Mouse (Mus musculus): ENCODE data around the gene Taf15.

Taf15 gene

GRCm38 (mm10) chr11:83472324-83473234, at the start of gene Taf15:
Gene Taf15, plus strand, starts transcription at chr11:83473086.
- peak; percentile 98 for DNase-seq

- DNase-seq, result peak in 1 of 2 experiments; percentile 74
Measured at GRCm38 (mm10) chr11:83424681-83425080, 48.2 kb upstream of the Taf15 start.

- DNase-seq, result no peak
Measured at GRCm38 (mm10) chr11:83426964-83427363, 45.9 kb upstream of the Taf15 start.

- DNase-seq, result no peak
Measured at GRCm38 (mm10) chr11:83429355-83429754, 43.5 kb upstream of the Taf15 start, which contains the start of gene Gas2l2. Gene Gas2l2, minus strand, starts transcription at chr11:83429455.

DNA sequence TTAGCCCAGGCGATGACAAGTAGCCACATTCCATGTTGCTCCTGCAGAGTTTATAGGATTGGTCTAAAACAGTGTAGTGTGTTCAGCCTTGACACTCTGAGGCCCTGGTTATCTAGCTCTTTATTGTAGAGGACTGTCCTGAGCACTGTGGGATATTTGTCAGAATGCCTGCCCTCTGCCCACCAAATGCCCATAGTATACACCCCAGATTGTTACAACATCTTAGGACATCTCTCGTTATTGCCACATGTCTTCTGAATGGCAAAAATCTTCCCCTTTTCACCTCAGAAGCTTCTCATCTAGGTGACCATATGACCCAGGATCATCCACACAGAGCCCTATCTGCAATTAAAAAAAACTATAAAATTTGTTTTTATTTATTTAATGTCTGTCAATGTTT, 40.4 kb upstream of the Taf15 start:
- DNase-seq, result no peak

GRCm38 (mm10) chr11:83437377-83437776, 35.5 kb upstream of the Taf15 start, which contains the start of gene 1700020L24Rik:
Gene 1700020L24Rik, plus strand, starts transcription at chr11:83437677.
- DNase-seq, result no peak

DNA sequence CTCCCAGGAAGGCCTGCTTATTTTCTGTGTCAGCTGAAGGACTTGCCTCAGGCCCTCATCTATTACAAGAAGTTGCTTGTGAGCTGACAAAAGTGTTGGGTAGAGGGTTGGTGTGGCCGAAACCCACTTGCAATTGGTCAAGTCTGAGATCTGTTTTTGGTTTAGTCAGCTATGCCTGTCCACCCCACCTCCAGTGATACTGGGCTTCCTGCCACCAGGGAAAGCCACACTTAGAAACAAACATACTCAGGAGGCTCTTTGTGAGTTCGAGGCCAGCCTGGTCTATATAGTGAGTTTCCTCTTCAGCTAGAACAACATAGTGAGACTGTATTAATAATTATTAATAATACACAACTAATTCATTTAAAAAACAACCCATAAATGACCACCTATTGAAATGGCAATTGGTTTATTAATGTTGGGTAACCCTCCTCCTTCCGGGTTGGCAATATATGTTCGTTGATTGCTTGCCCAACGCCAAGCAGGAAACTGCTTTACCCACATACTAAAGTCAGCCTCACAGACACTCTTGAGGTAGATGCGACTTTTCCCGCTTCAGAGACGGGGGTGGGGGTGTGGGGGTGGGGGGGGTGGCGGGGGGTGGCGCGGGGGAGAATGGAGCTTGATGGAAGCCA, 33.3 kb upstream of the Taf15 start:
- DNase-seq, result no peak

GRCm38 (mm10) chr11:83440081-83441064, 32.5 kb upstream of the Taf15 start:
- DNase-seq, result peak; percentile 78 to 85

DNA sequence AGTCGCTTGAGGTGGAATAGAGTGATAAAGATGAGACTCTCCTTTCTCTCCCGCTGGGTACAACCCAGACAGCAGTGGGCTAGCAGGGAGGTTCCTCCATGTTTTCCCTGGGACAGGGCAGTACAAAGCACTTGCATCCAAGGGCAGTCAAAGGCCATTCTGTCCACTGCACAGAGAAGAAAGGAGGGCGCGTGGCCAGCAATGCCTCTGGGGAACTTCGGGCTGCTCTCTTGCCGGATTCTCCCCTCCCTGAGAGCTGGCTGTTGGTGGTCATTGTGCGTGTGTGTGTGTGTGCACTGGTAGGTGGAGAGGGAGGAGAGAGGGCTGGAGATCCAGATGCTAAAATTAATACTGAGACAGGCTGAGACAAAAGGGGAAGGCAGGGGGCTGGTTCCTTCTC, 31.7 kb upstream of the Taf15 start:
- DNase-seq, result no peak

GRCm38 (mm10) chr11:83442596-83443267, 30.2 kb upstream of the Taf15 start:
- peak; percentile 54 to 84 for DNase-seq

DNA sequence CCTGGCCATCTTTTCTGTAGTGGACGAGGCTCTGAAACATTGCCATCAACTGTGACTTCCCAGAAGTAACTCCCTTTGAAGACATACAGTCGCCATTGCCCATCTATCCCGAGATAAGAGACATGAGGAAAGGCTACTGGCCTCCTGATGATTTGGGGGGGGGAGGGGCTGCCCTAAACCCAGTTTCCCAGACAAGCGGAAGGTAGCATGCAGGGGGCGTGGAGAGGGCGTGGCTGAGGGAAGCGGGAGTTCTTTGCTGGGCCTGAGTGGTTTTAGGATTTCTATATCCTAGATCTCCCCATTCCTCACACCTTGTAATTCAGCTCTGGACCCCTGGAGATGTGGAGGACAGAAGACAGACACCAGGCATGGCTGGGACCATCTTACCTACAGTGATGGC, 29.1 kb upstream of the Taf15 start:
- DNase-seq, result no peak

- DNase-seq, result no peak
Measured at GRCm38 (mm10) chr11:83445001-83445400, 27.9 kb upstream of the Taf15 start.

- DNase-seq, result no peak
Measured at GRCm38 (mm10) chr11:83447612-83448011, 25.3 kb upstream of the Taf15 start.

- peak in 1 of 2 experiments; percentile 35 for DNase-seq
Measured at GRCm38 (mm10) chr11:83448021-83448926, 24.6 kb upstream of the Taf15 start.

GRCm38 (mm10) chr11:83448927-83449236, 24.0 kb upstream of the Taf15 start:
- DNase-seq, result no peak

GRCm38 (mm10) chr11:83449298-83449697, 23.6 kb upstream of the Taf15 start:
- no peak for DNase-seq

GRCm38 (mm10) chr11:83450550-83450949, 22.3 kb upstream of the Taf15 start:
- no peak for DNase-seq

DNA sequence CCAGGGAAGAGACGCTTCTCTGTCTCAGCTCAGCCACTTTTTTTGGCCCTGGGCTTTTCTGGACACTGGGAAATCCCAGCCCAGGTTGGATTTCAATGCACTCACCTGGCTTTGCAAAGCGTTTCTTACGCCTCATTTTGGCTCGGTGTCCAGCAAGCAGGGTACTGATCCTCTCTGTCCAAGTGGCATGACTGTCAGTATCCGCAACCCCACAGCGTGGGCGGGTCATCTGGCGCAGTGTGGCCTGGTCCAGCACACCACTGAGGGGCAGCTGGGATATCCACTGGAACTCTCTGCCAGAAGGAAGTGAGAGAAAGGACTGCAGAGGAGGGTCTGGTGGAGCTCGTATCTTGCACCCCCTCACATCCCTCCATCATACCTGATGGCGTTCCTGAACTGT, 21.6 kb upstream of the Taf15 start:
- no peak for DNase-seq

DNA sequence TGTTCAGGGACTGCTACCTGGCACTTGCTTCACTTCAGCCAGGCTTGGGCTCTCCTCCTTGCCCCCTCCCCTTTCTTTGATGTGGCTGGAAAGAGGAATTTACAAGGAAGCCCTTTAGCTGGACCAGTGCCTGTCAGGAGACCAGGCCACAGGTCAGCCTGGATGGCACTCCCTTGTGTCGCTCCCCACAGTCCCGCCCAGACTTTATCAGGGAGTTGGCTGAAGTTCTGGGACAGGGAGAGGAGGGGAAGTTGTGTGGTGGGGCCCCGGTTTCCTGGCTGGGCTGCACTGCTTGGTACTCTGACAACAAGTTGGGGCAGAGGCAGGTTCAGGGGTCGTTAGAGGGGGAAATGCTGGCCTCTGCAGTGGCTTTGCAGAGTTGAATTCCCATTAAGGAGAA, 18.3 kb upstream of the Taf15 start:
- peak in 1 of 2 experiments; percentile 28 for DNase-seq

DNA sequence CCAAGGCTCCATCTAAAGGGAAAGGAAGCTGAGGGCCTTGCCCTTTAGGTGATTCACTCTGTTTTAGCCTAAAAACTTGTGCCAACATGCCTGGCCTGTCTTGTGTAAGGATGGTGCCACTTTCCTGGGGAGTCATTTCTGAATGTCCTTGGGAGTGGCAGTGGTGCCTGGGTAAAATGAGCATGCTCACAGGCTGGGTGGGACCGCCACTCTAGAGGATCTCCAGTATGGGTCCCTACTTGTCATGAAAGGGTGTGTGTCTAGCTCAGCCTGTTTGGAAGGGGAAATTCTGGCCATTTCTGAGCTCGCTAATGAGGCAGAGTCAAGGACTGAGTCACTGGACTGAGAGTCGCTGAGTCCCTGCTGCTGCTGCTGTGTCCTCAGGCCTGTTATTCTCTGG, 17.3 kb upstream of the Taf15 start:
- DNase-seq, result no peak

- no peak for DNase-seq
Measured at GRCm38 (mm10) chr11:83457257-83457656, 15.6 kb upstream of the Taf15 start.
